Mouse (Mus musculus) neutrophil, adult 65 days (primary cell): ENCODE data around the gene Asphd2. TPM values are rescaled to one million over a fixed set of nuclear protein-coding genes. Genes with fewer than 3 reads are reported as not detected.

Source experiments
- total RNA-seq: library from RNA; stranded (reverse); gene quantifications from 2 replicates; pipeline ENCODE4 v1.2.4, GENCODE M21; 2023

Asphd2 gene
- not detected in 2 replicates for total RNA-seq

DNA sequence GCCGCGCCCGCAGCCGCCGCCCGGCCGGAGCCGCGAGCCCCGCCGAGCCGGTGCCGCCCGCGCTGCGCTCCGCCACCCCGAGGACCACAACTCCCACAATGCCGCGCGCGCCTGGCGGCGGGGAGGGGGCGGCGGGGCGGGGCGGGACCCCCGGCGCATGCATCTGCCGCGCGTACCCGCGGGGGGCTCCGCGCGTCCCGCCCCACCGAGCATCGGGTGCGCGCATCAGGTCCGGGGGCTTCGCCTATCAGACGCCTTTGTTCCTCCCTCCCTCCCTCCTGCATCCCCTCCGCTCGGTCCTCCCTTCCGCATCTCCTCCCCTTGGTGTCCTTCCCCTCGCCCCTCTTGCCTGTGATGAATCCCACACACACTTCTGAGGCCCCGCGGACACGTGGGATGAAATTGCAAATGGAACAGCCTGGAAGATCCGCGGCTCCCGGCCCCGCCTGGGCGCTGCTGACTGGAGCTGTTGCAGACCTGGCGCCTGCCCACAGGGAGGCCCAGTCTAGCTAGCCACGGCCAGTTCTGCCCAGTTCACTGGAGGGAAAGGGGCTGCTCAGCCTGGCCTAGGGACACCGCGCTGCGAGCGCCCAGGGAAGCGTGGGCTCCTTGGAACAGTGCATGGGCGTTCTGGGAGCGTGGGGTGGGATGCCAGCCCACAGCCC lies at the start of gene Asphd2:
Gene Asphd2 (minus strand): TSS at position 88 of the 665 bp plus-strand sequence.

DNA sequence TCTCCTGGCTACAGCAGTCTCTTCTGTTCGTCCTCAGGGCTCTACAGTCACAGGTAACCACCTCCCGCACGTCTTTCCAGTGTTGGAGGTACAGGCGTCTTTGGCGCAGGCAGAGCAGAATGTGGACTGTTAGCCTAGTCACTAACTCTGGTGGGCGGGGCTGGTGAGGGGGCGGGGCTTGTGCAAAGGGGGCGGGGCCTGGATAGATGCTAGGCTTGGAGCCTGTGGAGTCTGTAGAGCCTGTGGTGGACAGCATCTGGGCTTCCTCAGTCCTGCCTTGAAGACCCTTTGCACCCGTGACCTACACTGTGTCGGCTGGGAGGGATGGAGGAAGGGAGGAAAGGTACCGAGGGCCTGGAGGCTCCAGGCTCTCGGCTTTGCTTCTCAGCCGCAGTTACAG lies 38.8 kb downstream of the Asphd2 start, which contains the start of gene Gm6583:
Gene Gm6583 (minus strand): TSS at position 124 of the 400 bp plus-strand sequence.

DNA sequence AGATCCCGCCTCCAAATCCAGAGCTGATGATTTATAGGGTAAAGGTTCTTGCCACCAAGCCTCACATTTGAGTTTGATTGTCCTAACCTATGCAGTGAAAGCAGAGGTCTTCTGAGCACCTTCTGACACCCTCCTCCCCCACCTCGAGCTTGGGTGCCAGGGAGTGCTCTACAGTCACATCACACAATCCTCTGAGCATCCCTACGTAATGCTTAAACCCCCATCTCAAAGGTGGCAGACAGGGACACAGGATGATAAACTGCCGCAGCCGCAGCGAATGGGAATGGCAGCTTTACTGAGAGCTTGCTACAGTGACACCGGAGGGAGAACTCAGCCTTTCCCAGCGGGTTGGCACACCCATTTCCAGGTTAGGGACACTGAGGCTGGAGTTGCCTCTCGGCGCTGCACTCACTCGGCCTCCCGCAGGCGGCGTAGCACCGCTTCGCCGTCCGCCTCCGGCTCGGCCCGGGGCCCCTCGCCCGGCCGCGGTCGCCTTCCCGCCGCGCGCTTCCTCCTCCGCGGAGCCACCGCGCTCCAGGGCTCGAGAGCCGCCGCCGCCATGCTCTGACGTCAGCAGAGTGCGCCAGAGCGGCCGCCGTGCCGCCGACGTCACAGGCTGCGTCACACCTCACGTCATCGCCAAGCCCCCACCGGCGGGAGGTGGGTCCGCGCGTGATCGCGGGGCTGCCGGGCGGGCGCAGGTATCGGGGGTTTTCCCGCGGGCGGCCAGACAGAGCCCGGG lies 52.0 kb downstream of the Asphd2 start, which contains the start of the genes Srrd and Hps4:
Gene Srrd (minus strand): TSS at position 578 of the 742 bp plus-strand sequence.
Gene Hps4 (plus strand): TSS at position 621 of the 742 bp plus-strand sequence.

Other genes with a start within 250 kb of the Asphd2 start
- 1.6 and 4.0 TPM in 2 replicates for gene Cryba4, start 142.3 kb downstream of the Asphd2 start, total RNA-seq
- gene Crybb1, start 139.1 kb downstream of the Asphd2 start, total RNA-seq = 0.60 and 1.1 TPM in 2 replicates
- 71.2 and 85.3 TPM in 2 replicates for gene Tpst2, start 118.2 kb downstream of the Asphd2 start, total RNA-seq
- gene Tfip11, start 68.5 kb downstream of the Asphd2 start, total RNA-seq = 93.1 and 115 TPM in 2 replicates
- gene Srrd, start 51.8 kb downstream of the Asphd2 start, total RNA-seq = 28.2 and 31.0 TPM in 2 replicates
- gene Hps4, start 51.8 kb downstream of the Asphd2 start, total RNA-seq = 17.6 and 21.3 TPM in 2 replicates
- not detected in 2 replicates for gene Gm6583, start 38.8 kb downstream of the Asphd2 start, total RNA-seq
- not detected in 2 replicates for gene Gm6588, start 54.6 kb upstream of the Asphd2 start, total RNA-seq
- gene Sez6l, start 182.3 kb upstream of the Asphd2 start, total RNA-seq = not detected in 2 replicates